Mouse (Mus musculus) megakaryocyte, embryonic 14.5 days (primary cell): Measurements from ENCODE around the gene Edem2.

Experiments
- FLI1 ChIP-seq: IDR thresholded peaks from 2 replicates; pipeline ENCODE4 v1.6.1; 2012; ENCODE audit warnings: low read length, inconsistent platforms, mixed read lengths
- GATA1 ChIP-seq: IDR thresholded peaks from 3 replicates; pipeline ENCODE4 v1.6.1; 2012; ENCODE audit warnings: mixed read lengths, low read length, inconsistent platforms, borderline replicate concordance

- TF ChIP-seq GATA1 (no peak), FLI1 (no peak)
Measured at GRCm38 (mm10) chr2:155776824-155777687, 47.8 kb upstream of the Edem2 start.
